ENCODE assay signal across 9 mouse cellular contexts in the genomic region with DNA sequence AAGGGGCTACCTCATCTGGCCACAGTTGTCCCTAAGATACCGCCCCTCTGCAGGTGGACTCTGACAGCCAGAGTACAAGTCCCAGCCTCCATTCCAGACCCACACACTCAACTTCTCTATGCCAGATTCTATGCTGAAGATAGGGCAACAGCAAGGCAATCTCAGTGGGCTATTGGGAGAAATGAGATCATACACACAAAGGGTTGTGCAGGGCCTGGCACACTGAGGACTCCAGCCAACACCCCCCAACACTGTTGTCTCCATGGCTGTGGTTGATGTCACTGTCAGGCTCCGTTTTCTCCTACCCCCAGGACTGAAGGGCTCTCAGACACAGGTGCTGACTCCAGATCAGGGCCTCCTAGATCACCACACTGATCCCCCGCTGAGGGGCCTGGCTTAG. TPM values are rescaled to one million over a fixed set of nuclear protein-coding genes. Genes with fewer than 3 reads are reported as not detected.
DNase-seq lines count a peak whose midpoint lies in the region; ATAC-seq and TF ChIP-seq lines count a peak whose summit lies in the region.
"Had no signal": no experiment of that assay in that cellular context is flagged by ENCODE, and none has a peak within 500 bp of the region (broad histone marks: within the 10 kb centered on the region; RNA-seq: fewer than 3 reads in every experiment).

No protein-coding gene starts in this region.

- peak overlapping the region; percentile 75 for H3K4me2 ChIP-seq in embryonic facial prominence, embryonic 11.5 days (ENCODE audit: low read depth, low read length)
- H3K4me2 ChIP-seq in intestine, embryonic 15.5 days (replicated peaks) = peak overlapping the region; percentile 82
- H3K4me2 ChIP-seq in neural tube, embryonic 13.5 days = peak overlapping the region; percentile 94

- H3K27ac ChIP-seq in left cerebral cortex, adult 2 months = peak overlapping the region; percentile 77
- no peak overlapping the region for H3K27ac ChIP-seq in embryonic facial prominence, embryonic 11.5 days (replicated peaks; ENCODE audit: low read depth, low read length)
- no peak overlapping the region for H3K27ac ChIP-seq in intestine, embryonic 15.5 days
- H3K27ac ChIP-seq in neural tube, embryonic 13.5 days (replicated peaks) = no peak overlapping the region

- no peaks in the 10 kb centered on the region for H3K27me3 ChIP-seq in embryonic facial prominence, embryonic 11.5 days (ENCODE audit: control insufficient read depth, insufficient read depth, low read length)
- no peaks in the 10 kb centered on the region for H3K27me3 ChIP-seq in intestine, embryonic 15.5 days (replicated peaks)
- H3K27me3 ChIP-seq in neural tube, embryonic 13.5 days = no peaks in the 10 kb centered on the region

- no peaks in the 10 kb centered on the region for H3K36me3 ChIP-seq in embryonic facial prominence, embryonic 11.5 days (replicated peaks; ENCODE audit: control insufficient read depth, insufficient read depth, low read depth, low read length)
- no peaks in the 10 kb centered on the region for H3K36me3 ChIP-seq in intestine, embryonic 15.5 days
- no peaks in the 10 kb centered on the region for H3K36me3 ChIP-seq in neural tube, embryonic 13.5 days

- no peak for DNase-seq in left cerebral cortex, adult 2 months (ENCODE audit: extremely low spot score in 1 of 2, low spot score in 2 of 2)
- no peak for DNase-seq in left cerebral cortex, postnatal 4 days
- no peak for DNase-seq in embryonic facial prominence, embryonic 11.5 days (ENCODE audit: low spot score)
- no peak for DNase-seq in right cerebral cortex, postnatal 14 days
- DNase-seq in cerebellum, adult 9-11 months = no peak
- no peak for DNase-seq in layer of hippocampus, postnatal 36 days

- H3K4me3 ChIP-seq in left cerebral cortex, adult 2 months = peak overlapping the region; percentile 97
- H3K4me3 ChIP-seq in embryonic facial prominence, embryonic 11.5 days (ENCODE audit: low read depth, low read length) = peak overlapping the region; percentile 97
- peak overlapping the region; percentile 89 for H3K4me3 ChIP-seq in intestine, embryonic 15.5 days (replicated peaks)
- peak overlapping the region; percentile 98 for H3K4me3 ChIP-seq in neural tube, embryonic 13.5 days

- H3K4me1 ChIP-seq in embryonic facial prominence, embryonic 11.5 days (ENCODE audit: control insufficient read depth, insufficient read depth, low read length) = 0 out of 2 replicates have a peak, but pooled peaks cover 4% of the 10 kb centered on the region
- H3K4me1 ChIP-seq in intestine, embryonic 15.5 days (replicated peaks) = peaks cover 21% of the 10 kb centered on the region
- peaks cover 59% of the 10 kb centered on the region for H3K4me1 ChIP-seq in neural tube, embryonic 13.5 days (replicated peaks)

- intact Hi-C loops in left cerebral cortex, adult 2 months (cut with DNase I) = loop anchor here (2.0 kb wide), 1 partner anchor 41 kb away; a partner anchor contains a TSS
- intact Hi-C loops in left cerebral cortex, postnatal 4 days (cut with DNase I) = no loop called here

- ATAC-seq in embryonic facial prominence, embryonic 11.5 days (replicated peaks; ENCODE audit: insufficient number of reproducible peaks, low FRiP score, low TSS enrichment, low read depth) = no peak
- no peak for ATAC-seq in intestine, embryonic 15.5 days
- ATAC-seq in neural tube, embryonic 13.5 days (ENCODE audit: low read depth) = no peak

- WGBS in embryonic facial prominence, embryonic 11.5 days = 40% methylated on average over 3 of the region's 3 CpGs
- WGBS in intestine, embryonic 15.5 days = 29% methylated on average over 3 of the region's 3 CpGs
- WGBS in neural tube, embryonic 13.5 days = 38% methylated on average over 3 of the region's 3 CpGs

- no peak for TF ChIP-seq CTCF in left cerebral cortex, adult 2 months (IDR thresholded peaks at IDR 0.05)

- peak overlapping the region; percentile 90 for H3K9ac ChIP-seq in embryonic facial prominence, embryonic 11.5 days (replicated peaks; ENCODE audit: low read length)
- peak overlapping the region; percentile 91 for H3K9ac ChIP-seq in intestine, embryonic 15.5 days
- peak overlapping the region; percentile 90 for H3K9ac ChIP-seq in neural tube, embryonic 13.5 days

- no peaks in the 10 kb centered on the region for H3K9me3 ChIP-seq in embryonic facial prominence, embryonic 11.5 days (replicated peaks; ENCODE audit: control insufficient read depth, low read length)
- no peaks in the 10 kb centered on the region for H3K9me3 ChIP-seq in intestine, embryonic 15.5 days
- no peaks in the 10 kb centered on the region for H3K9me3 ChIP-seq in neural tube, embryonic 13.5 days

RNA-seq across cellular contexts. Expression of a gene that starts 1.0 kb away (rescaled TPM):
- 100 to 1,000 TPM; 244 to 245 TPM for total RNA-seq in left cerebral cortex, adult 2 months (2021)
- 100 to 1,000 TPM; 192 to 235 TPM for total RNA-seq in left cerebral cortex, postnatal 4 days (2021)
- 39.0 and 49.7 TPM in 2 replicates for polyA plus RNA-seq in embryonic facial prominence, embryonic 11.5 days (2014; fragmentation: Nextera tagmentation; extraction: Ambion mirVana)
- 35.1 and 38.8 TPM in 2 replicates for polyA plus RNA-seq in intestine, embryonic 15.5 days (2015; fragmentation: Nextera tagmentation; extraction: Ambion mirVana)
- polyA plus RNA-seq in neural tube, embryonic 13.5 days (2015; fragmentation: Nextera tagmentation; extraction: Ambion mirVana) = 81.8 and 90.0 TPM in 2 replicates
- 100 to 1,000 TPM; 330 to 340 TPM for total RNA-seq in layer of hippocampus, postnatal 36 days (2021)

RNA-seq across cellular contexts. Expression of a gene that starts 8.4 kb away (rescaled TPM):
- total RNA-seq in left cerebral cortex, adult 2 months (2021) = not detected
- total RNA-seq in left cerebral cortex, postnatal 4 days (2021) = not detected
- polyA plus RNA-seq in embryonic facial prominence, embryonic 11.5 days (2014; fragmentation: Nextera tagmentation; extraction: Ambion mirVana) = 0.26 TPM in 1 of 2 replicates, not detected in the other
- polyA plus RNA-seq in intestine, embryonic 15.5 days (2015; fragmentation: Nextera tagmentation; extraction: Ambion mirVana) = 1.4 and 1.5 TPM in 2 replicates
- polyA plus RNA-seq in neural tube, embryonic 13.5 days (2015; fragmentation: Nextera tagmentation; extraction: Ambion mirVana) = not detected in 2 replicates
- not detected for total RNA-seq in layer of hippocampus, postnatal 36 days (2021)
- polyA plus RNA-seq: brain, embryonic 14.5 days had no signal

RNA-seq across cellular contexts. Expression of a gene that starts 20.1 kb away (rescaled TPM):
- total RNA-seq in left cerebral cortex, adult 2 months (2021) = not detected
- total RNA-seq in left cerebral cortex, postnatal 4 days (2021) = not detected
- polyA plus RNA-seq in embryonic facial prominence, embryonic 11.5 days (2014; fragmentation: Nextera tagmentation; extraction: Ambion mirVana) = not detected in 2 replicates
- polyA plus RNA-seq in intestine, embryonic 15.5 days (2015; fragmentation: Nextera tagmentation; extraction: Ambion mirVana) = 0.32 and 0.36 TPM in 2 replicates
- polyA plus RNA-seq in neural tube, embryonic 13.5 days (2015; fragmentation: Nextera tagmentation; extraction: Ambion mirVana) = not detected in 2 replicates
- not detected for total RNA-seq in layer of hippocampus, postnatal 36 days (2021)
- polyA plus RNA-seq: brain, embryonic 14.5 days had no signal

RNA-seq across cellular contexts. Expression of a gene that starts 41.4 kb away (rescaled TPM):
- 10 to 100 TPM; 18.8 to 19.8 TPM for total RNA-seq in left cerebral cortex, adult 2 months (2021)
- 10 to 100 TPM; 22.9 to 36.2 TPM for total RNA-seq in left cerebral cortex, postnatal 4 days (2021)
- 21.6 and 33.5 TPM in 2 replicates for polyA plus RNA-seq in embryonic facial prominence, embryonic 11.5 days (2014; fragmentation: Nextera tagmentation; extraction: Ambion mirVana)
- 55.2 and 58.0 TPM in 2 replicates for polyA plus RNA-seq in intestine, embryonic 15.5 days (2015; fragmentation: Nextera tagmentation; extraction: Ambion mirVana)
- polyA plus RNA-seq in neural tube, embryonic 13.5 days (2015; fragmentation: Nextera tagmentation; extraction: Ambion mirVana) = 34.1 and 35.1 TPM in 2 replicates
- total RNA-seq in layer of hippocampus, postnatal 36 days (2021) = 10 to 100 TPM; 19.7 to 21.4 TPM

RNA-seq across cellular contexts. Expression of a gene that starts 41.4 kb away (rescaled TPM):
- 100 to 1,000 TPM; 108 TPM for total RNA-seq in left cerebral cortex, adult 2 months (2021)
- 10 to 100 TPM; 86.6 to 93.2 TPM for total RNA-seq in left cerebral cortex, postnatal 4 days (2021)
- polyA plus RNA-seq in embryonic facial prominence, embryonic 11.5 days (2014; fragmentation: Nextera tagmentation; extraction: Ambion mirVana) = 158 and 171 TPM in 2 replicates
- 131 and 138 TPM in 2 replicates for polyA plus RNA-seq in intestine, embryonic 15.5 days (2015; fragmentation: Nextera tagmentation; extraction: Ambion mirVana)
- polyA plus RNA-seq in neural tube, embryonic 13.5 days (2015; fragmentation: Nextera tagmentation; extraction: Ambion mirVana) = 101 and 117 TPM in 2 replicates
- total RNA-seq in layer of hippocampus, postnatal 36 days (2021) = 10 to 100 TPM; 87.0 to 95.3 TPM
